Mouse (Mus musculus): ENCODE measurements around the gene Mrpl12.

DNA sequence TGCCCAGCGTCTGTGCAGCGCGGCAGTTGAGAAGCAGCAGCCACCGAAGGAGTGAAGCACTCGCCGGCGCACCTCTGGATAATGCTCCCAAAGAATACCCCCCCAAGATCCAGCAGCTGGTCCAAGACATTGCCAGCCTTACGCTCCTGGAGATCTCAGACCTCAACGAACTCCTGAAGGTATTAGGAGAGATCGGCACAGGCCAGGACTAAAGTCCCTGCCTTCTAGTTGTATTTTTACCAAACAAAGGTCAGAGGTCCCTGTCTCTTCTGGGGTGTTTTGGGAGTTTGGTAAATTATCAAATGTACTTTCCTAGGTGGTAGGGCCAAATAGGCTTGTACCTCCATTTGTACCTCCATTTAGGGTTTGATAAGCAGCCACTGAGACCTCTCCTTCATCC is 838 bp downstream of the Mrpl12 start:
- no peak for TF ChIP-seq CTCF (IDR thresholded peaks at IDR 0.05; ENCODE audit: borderline replicate concordance, extremely low read depth, insufficient read depth, insufficient read length)
- TF ChIP-seq POLR2A (IDR thresholded peaks at IDR 0.05; ENCODE audit: borderline replicate concordance, extremely low read depth, insufficient read depth, insufficient read length, poor library complexity, severe bottlenecking), result no peak
